Mouse (Mus musculus): Measurements from ENCODE around the gene Hoxb5. TPM values are rescaled to one million over a fixed set of nuclear protein-coding genes. Genes with fewer than 3 reads are reported as not detected.

Hoxb5 gene
- under 1 TPM; 0.10 to 0.14 TPM for total RNA-seq (2021)

GRCm38 (mm10) chr11:96303151-96304099, at the start of gene Hoxb5:
TSS of gene Hoxb5 (plus strand) at chr11:96303336.
- intact Hi-C loops (cut with DNase I): loop anchor here (2.0 to 5.0 kb wide), 3 partner anchors 103 to 249 kb away; no protein-coding TSS in a partner anchor
- no peak for DNase-seq (ENCODE audit: low spot score)

GRCm38 (mm10) chr11:96254221-96254620, 48.9 kb upstream of the Hoxb5 start:
- DNase-seq (ENCODE audit: low spot score): no peak
- intact Hi-C loops (cut with DNase I): no loop called here

GRCm38 (mm10) chr11:96255111-96255995, 47.8 kb upstream of the Hoxb5 start:
- DNase-seq (ENCODE audit: low spot score): no peak
- intact Hi-C loops (cut with DNase I): no loop called here

- intact Hi-C loops (cut with DNase I): no loop called here
- no peak for DNase-seq (ENCODE audit: low spot score)
Observed at GRCm38 (mm10) chr11:96255996-96256445, 47.1 kb upstream of the Hoxb5 start.

GRCm38 (mm10) chr11:96257141-96257540, 46.0 kb upstream of the Hoxb5 start:
- DNase-seq (ENCODE audit: low spot score): no peak
- intact Hi-C loops (cut with DNase I): no loop called here

- no peak for DNase-seq (ENCODE audit: low spot score)
- intact Hi-C loops (cut with DNase I): no loop called here
Observed at GRCm38 (mm10) chr11:96259038-96259437, 44.1 kb upstream of the Hoxb5 start.

GRCm38 (mm10) chr11:96259511-96259910, 43.6 kb upstream of the Hoxb5 start:
- no peak for DNase-seq (ENCODE audit: low spot score)
- intact Hi-C loops (cut with DNase I): no loop called here

- DNase-seq (ENCODE audit: low spot score): no peak
- intact Hi-C loops (cut with DNase I): no loop called here
Observed at GRCm38 (mm10) chr11:96260310-96260970, 42.7 kb upstream of the Hoxb5 start.

GRCm38 (mm10) chr11:96261323-96261890, 41.7 kb upstream of the Hoxb5 start:
- intact Hi-C loops (cut with DNase I): no loop called here
- no peak for DNase-seq (ENCODE audit: low spot score)

GRCm38 (mm10) chr11:96262262-96262830, 40.8 kb upstream of the Hoxb5 start:
- DNase-seq (ENCODE audit: low spot score): no peak

GRCm38 (mm10) chr11:96263636-96264389, 39.3 kb upstream of the Hoxb5 start:
- intact Hi-C loops (cut with DNase I): no loop called here
- DNase-seq (ENCODE audit: low spot score): no peak

More at GRCm38 (mm10) chr11:96262262-96262830, 40.8 kb upstream of the Hoxb5 start:
- intact Hi-C loops (cut with DNase I): no loop called here

- DNase-seq (ENCODE audit: low spot score): no peak
- intact Hi-C loops (cut with DNase I): no loop called here
Observed at GRCm38 (mm10) chr11:96264390-96265020, 38.6 kb upstream of the Hoxb5 start.

GRCm38 (mm10) chr11:96265954-96266353, 37.2 kb upstream of the Hoxb5 start:
- DNase-seq (ENCODE audit: low spot score): no peak
- intact Hi-C loops (cut with DNase I): no loop called here

GRCm38 (mm10) chr11:96267021-96267920, 35.9 kb upstream of the Hoxb5 start:
- intact Hi-C loops (cut with DNase I): no loop called here
- DNase-seq (ENCODE audit: low spot score): no peak

GRCm38 (mm10) chr11:96268031-96268745, 34.9 kb upstream of the Hoxb5 start:
- no peak for DNase-seq (ENCODE audit: low spot score)
- intact Hi-C loops (cut with DNase I): no loop called here

- intact Hi-C loops (cut with DNase I): loop anchor here (10.0 kb wide), 2 partner anchors 265 to 465 kb away; partner anchors contain the start of gene Igf2bp1
- DNase-seq (ENCODE audit: low spot score): no peak
Observed at GRCm38 (mm10) chr11:96269869-96270268, 33.3 kb upstream of the Hoxb5 start.
